Mouse (Mus musculus): ENCODE results near the gene Kalrn.
"Not testable (repeated sequence)": the region's sequence is repeated elsewhere in the genome, so short reads cannot be mapped to it uniquely, and the experiment has no call there.

The Kalrn gene

DNA sequence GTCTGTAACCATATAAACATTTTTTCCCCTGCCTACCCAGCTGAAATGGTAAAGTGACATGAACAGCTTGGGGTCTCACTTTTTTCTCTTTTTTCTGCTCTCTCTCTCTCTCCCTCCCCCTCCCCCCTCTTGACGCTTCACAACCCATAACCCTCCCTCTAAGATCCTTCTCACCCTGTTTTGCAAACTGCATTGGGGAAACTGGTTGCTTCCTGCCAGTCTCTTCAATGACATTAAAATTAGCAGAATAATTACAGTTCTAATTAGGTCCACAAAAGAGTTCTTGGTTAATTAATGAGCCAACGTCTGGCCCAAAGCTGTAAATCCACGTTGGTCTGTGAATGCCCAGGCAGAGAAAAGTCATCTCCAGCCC, 478.3 kb downstream of the Kalrn start:
- DNase-seq = no peak

DNA sequence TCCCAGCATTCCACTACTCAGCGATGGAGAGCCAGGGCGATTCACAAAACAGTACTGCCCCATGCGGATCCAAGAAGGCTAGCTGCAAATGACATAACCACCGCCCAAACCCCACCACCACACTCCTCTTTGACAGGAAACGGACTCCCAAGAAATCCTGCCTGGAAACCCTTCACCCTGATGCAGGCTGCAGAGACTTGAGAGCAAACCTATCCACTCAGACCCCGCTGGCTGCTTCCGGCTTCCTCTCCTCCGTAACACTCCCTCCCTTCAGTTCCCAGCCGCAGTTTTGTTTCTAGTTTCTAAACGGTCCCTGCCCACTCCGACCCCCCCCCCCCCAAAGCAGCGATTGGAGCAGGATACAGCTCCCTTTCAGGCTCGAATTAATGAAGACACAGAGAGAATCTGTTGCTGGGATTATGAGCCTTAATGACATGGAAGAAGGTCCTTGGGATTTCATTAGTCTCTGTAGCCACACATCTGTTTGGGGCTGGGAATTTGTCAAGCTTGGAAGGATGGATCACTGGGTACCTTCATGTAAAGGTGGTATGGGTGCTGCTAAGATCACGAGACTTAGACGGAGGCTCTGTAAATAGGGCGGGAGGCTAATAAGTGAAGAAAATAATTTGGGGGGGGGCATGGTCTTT, 478.8 kb downstream of the Kalrn start:
- DNase-seq = peak; percentile 38

DNA sequence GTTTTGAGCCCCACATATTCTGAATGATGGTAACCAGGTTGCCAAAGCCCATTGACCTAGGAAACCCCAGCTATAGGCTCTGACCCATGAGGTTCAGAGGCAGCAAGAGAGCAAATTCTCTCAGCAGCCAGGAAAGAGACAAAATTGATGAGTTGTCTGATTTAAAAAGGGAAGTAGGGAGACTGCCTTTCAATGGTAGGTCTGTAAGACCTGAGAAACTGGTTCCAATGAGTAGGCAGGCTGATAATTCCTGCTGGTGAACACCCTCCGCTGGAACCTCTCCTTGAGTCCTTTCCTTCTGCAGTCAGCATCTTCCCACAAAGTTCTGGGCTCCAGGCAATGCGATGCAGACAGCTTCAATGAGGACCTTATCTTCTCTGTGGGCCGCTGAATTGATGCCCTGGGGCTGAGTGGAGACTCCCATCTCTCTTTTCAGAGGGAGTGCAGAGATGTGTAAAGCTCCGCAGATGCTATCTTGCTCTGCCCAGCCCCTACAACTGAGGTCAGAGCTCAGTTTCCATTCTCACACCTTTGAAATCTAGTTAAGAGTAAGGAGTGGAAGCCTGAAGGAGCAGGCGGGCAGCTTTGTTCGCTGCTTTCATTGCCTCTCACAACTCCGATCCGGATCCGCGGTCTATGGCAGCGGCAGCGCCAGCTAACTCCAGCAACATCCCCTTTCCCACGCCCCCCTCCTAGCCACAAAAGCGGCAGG, 479.4 kb downstream of the Kalrn start:
- DNase-seq = no peak

DNA sequence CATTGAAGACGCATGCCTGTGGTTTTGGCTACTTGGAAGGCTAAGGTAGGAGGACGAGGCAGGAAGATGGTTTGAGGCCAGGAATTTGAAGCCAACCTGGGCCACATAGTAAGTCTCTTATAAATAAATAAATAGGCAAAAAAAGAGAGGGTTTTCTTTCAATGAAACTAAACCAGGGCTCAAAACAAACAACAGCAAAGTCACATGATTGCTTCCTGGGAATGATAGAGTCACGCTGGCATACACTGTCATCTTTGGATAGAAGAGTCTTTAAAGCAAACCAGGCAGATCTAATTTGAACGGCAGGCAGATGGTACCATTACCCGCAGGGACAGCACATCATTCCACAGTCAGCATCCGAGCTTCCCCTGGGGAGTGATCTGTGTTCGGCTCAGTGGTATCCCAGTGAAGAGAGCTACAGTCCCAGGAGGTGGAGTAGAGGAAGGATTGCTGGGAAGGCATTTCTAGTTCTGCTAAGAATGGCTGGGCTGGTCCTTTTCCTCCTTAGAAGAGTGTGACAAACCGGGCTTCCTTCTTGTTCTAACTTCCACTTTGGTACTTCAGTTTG, 483.7 kb downstream of the Kalrn start:
- DNase-seq = no peak

DNA sequence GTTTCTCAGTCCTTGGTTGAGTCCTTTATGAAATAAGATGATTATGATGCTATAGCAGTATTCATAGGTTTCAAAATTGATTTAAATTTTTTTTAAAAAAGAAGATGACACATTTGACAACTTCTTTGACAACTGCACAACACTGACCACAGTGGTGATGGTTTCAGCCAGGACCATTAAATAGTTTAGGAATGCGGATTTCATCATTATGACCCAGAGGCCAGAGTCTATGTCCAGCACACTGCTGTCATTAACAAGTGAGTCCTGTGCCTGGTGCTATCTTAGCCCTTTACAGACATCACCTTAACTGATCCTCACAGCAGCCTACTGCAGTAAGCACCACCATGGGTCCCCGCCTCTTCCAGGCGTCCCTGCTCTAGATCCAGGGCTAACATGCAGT, 484.3 kb downstream of the Kalrn start:
- DNase-seq = no peak

DNA sequence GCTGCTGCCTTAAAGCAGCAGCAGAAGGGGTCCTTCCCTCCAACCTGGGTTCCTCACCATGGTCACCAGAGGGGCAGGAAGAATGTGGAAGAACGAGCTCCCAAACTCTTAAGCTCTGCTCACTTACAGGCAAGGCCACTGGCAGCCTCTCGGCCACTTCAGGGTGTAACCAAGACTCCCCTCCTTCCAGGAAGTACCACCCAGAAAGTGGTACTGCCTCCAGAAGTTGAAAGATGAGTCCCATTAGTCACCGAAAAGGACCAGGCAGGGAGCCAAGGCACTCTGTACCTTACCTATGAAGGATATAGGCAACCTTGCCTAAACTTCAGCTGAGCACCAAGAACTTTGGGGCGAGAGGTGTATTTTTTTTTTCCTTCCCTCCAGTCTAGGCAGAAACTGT, 485.0 kb downstream of the Kalrn start:
- peak; percentile 16 for DNase-seq

DNA sequence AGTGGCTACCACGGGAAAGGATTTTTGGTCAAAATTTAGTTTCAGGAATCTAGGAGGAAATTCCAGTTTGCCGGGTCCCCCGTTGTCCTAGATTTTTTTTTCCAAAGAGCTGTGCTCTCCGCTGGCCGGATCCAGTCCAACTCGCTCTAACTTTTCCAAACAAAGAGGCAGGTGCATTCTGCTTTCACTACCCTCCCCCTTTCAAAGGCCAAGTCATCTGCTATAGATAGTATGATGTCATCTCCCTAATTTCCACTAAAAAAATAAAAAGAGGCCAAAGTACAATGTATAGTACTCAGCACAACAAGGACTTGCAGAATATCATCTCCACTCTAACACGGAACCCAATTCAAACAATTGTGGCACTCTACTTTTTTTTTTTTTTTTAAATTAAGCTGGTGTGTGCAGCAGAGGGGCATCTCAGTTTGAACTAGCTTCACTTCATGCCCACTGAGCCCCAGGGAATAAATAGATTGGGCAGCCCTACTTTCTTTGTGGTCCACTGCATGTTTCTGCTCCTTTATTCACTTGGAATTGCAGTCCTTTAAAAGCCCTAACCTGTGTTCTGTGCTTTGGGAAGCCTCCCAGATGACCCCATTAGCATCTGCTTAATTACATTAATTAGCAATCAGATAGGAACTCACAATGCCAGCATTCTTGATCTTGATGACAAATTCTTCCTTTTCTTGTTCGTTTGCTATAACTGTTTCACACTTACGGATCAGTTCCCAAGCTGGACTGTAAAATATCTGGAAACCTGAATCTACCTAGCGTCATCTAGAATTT, 489.0 kb downstream of the Kalrn start:
- no peak for DNase-seq

DNA sequence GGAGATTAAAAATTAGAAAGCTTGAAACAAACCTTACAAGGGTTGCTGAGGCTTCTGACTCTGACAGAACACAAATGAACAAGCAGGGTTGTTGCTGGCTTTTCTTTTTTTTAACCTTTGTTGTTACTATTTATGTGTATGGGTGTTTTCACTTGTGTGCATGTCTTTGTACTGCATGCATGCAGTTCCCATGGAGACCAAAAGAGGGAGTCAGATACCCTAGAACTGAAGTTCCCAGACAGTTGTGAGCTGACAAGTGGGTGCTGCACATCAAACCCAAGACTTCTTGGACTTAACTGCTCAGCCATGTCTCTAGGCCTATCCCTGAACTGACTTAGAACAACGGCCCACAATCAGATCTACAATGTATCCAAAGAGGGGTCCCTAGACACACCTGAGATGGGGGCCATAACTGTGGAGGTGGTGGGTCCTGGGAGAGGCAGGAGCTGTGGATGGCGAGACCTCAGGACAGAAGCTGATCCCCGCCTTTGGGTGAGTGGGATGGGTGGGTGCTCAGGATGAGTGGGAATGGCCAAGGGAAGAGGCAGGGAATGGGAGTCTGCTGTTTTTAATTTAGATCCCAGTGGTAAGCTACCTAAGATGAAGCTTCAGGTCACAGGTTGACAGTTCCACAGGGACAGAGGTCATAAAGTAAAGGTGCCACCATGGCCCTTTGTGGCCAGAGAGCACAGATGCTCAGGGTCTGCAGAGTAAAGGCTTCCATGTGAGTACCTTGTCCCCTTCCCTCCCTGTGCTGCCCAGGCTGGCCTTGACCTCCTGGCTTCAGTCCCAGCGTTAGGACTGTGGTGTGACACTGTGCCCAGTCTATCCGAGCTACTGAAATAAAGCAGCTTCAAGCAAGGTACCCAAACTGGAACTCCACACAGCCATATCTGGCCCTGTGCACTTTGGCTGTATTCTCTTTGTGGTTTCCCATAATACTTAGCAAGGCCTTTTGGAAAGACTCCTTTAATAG, 490.6 kb downstream of the Kalrn start:
- no peak for DNase-seq

DNA sequence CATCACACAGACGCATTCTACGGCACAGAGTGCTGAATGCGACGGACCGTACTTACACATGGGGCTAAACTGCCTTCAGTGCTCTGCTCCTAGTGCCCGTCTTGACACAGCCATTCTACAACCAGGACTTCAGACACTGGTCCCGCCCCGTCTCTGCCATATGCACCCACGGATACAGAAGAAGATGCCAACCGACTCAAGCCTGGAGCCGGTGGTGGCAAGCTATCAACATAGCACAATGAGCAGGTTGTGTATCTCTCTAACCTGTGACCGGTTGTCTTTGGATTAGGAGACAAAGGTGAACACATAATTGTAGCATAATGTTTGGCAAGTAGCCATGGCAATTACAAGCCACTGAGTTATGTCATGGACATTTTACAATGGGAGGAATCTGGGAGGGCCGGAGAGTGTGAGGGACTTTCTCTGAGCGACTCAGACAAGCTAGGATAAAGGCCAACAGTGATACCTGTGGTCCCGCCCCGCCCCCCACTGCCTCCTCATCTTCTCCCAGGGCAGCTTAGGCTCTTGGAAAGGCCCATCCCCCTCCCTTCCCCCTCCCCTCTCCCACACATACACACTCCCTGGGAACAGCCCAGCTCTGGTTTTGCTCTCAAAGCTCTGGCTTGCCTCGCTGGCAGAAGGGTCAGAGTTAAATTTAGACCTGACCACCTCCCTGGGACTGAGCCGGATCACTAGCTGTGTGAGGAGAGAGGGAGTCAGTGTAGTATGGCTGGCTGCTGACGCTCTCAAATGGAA, 491.5 kb downstream of the Kalrn start:
- DNase-seq = no peak

DNA sequence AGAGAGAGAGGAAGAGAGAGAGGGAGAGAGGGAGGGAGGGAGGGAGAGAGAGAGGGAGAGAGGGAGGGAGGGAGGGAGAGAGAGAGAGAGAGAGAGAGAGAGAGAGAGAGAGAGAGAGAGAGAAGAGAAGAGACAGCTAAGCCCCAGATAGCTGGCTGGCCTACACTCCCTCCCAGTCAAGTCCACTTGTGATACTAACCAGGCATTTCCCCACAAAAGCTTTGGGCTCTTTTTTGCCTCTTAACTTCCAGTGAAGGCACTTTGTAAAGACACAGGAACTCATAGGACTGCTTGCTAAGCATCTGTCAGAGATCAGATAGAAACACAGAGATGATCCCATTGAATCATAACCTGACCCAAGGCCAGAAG, 492.0 kb downstream of the Kalrn start:
- not testable (repeated sequence) for DNase-seq

DNA sequence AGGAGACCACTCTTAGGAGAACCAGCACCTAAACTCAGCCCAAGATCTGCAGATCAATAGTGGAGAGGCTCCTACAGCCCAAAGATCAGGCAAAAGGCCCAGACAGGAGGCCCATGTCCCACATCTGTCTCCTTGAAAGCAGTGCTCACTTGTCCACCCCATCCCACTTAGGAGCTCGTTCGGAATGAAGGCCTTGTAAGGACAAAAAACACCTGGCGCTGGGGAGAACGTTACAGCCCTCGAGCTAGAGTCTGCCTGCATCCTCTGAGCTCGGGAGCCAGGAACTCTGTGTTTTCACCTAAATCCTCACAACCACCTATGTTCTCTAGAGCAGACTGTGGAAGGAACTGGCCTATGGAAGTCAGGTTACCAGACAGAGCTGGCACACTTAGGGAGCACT, 492.5 kb downstream of the Kalrn start:
- no peak for DNase-seq

DNA sequence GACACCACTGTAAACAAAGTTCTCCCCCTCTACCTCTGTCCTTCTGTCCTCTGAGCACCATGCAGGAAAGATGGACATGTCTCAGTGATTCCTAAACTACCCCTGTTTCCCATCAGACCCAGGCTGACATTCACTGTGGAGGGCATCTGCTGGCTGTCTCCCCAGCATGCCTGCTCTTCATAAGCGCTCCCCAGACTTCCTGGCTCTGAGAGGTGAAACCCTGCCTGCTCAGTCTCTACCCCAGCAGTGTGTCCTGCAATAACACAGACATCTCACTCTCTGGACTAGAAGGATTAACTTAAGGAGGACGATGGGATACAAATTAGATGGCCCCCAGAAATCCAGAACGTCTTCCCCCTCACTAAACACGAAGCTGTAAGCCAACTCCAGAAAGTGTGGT, 493.8 kb downstream of the Kalrn start:
- no peak for DNase-seq

DNA sequence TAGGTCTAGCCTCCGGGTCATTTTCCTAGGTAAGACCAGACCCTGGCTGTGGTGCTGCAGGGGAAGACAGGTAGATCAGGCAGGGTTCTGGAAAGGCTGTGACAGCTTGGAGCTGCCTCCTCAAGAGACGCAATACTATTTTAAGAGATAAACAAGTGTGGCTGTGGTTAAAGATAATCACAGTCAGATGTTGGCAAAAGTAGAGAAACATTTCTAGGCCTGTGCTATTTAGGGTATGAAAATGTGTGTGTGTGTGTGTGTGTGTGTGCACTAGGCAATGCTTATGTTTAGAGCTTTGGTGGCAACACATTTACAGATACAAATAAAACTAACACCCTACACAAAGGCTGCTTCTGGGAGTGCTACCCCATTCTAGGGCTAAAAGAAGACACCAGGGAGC, 494.6 kb downstream of the Kalrn start:
- DNase-seq = no peak

DNA sequence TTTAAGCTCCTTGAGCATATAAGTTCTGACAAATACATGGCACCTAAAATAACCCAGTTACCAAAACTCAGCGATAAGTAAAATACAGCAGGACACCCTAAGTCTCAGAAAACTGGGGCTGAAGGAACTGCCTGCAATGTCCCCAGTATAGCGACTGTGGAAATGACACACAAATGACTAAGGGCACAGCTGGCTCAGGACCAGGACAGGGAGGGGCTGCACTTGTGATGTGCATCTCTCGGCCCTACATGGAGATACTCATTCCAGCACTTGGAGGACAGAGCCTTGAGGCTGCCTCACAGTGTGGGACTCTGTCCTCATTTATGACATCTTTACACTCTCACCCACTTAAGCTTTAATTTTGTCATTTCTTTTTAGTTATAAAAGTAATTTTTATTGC, 497.2 kb downstream of the Kalrn start:
- DNase-seq = no peak

DNA sequence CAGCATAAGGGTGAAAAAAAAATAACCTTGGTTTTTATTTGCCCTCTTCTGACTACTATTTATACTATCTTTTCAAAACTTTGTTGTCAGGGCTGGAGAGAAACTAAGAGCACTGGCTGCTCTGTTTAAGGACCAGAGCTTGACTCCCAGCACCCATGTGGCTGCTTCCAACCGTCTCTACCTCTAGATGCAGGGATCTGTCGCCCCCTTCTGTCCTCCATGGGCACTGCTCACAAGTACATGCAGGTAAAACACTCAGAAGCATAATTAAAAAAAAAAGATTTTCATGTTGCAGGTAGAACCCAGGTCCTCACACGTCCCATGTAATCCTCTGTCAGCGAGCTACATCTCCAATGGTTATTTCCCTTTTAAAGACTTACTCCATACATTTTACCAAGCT, 499.4 kb downstream of the Kalrn start:
- no peak for DNase-seq

DNA sequence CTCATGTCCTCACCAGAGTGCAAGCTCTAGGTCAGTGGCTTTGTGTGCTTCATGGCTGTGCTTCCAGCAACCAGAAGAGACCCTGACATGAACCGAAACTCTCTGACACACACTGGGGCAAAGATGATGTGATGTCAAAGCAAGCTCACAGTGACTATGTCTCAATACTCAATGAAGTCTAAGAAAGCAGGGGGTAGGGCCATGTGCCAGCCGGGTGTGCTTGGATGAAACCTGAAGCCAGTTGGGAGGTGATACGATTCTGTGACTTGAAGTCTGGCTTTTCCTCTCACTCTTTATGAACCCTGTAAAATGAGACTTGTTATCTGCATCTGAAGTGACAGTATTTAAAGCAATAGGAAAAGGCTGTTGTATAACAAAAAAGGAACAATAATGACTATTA, 501.2 kb downstream of the Kalrn start:
- DNase-seq = no peak

DNA sequence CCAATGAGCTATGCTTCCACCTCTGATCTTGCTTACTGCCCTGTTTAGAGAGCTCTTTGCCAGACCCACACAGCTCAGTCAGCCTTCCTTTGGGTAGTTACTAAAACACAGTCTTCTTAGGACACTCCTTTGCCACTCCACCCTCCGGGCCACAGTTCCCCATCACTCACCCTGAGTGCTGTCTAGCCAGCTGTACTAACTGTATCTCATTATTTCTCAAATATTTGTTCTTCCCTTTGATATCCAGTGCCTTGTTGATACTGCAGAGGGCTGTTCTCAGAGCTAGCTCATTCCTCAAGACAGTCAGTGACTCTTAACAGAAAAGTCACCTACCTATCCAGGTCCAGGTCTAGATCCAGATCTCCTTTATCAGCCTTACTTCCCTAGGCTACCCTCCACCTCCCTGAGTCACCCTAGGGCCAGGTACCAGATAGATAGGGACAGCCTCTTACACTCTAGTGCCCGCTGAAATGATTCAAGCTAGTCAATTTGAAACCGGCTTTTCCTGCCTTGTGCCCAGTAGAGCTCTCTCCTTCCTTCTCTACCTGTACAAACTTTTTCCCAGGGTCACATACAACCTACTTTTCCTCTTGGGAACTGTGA, 502.0 kb downstream of the Kalrn start:
- DNase-seq = no peak

DNA sequence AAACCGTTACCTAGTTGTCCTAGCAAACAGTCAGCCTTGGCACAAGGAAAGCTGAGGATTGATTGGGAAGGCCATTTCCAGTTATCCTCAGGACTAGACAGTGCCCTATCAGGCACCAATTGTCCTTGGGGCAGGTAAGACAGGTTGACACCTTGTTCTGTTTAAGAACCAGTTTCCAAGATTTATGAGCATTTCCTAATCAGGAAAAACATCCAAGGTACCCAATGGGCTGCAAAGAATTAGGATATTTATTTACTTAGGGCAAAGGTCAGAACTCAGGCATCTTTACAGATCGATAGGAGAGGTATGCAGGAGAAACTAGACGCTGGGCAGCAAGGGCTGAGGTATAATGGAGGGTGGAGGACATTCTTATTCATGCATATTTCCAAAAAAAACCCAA, 503.9 kb downstream of the Kalrn start:
- DNase-seq = no peak

DNA sequence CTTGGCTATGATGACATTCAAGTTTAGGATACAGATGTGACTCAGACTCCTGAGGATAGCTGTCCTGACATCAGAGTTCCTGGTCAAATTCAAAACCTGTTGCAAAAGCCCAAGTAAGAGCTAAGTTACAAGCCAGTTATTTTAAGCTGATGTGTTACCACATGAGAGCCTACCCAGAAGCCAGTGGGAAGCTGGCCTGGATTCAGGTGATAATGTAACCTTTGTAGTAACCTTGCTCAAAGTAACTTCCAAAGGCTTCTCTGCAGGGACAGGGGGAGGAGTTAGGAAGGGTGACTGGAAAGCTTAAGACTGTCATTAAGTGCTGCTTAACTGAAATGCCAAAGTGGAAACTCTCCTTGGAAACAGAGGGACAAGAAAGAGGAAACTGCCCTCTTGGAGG, 506.4 kb downstream of the Kalrn start:
- peak; percentile 22 for DNase-seq

DNA sequence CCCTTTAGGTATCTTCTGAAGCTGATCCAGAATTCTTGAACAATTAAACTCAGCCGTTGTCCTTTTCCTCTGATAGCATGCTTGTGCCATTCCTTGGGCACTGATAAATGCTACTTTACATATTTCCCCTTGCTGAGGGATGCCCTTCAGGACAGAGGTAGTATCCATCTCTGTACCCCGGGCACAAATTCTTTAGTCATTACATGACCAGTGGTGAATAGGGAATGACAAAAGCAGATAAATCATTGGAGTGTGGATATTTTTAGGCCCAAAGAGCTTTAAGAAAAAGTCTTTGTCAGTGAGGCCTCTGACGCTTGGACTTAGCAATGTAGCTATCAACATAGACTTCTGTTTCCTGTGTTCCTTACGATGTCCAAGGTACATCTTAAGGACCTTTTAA, 507.0 kb downstream of the Kalrn start:
- no peak for DNase-seq

DNA sequence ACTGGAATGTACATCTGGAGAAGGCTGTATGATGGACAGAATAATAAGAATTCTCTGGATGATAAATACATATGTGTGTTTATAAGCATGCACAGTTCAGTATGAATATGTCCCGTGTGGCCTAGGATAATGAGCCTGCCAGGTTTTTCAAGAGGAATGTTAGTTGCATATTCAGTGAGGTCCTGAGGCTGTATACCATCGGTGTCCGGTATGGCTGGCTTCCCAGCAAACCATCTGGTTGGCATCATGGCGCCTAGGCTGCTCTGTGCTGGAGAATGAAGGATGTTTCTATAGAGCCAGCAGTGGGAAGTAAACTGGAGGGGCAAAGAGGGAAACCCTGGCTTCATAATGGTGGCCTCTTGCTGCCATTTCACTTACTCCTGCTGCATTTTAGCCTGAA, 510.0 kb downstream of the Kalrn start:
- DNase-seq = no peak

DNA sequence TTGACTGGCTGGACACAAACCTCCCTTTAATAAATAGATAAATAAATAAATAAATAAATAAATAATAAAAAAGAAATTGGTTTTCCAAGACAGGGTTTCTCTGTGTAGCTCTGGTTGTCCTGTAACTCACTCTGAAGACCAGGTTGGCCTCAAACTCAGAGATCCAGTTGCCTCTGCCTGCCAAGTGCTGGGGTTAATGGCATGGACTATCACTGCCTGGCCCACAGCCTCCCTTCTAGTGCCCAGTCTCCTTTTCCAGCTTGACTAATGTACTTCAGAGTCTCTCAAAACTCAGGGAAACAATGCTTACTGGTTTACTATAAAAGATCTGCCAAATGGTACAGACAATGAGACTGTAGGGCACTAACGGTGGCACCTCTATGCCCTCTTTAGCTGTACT, 511.7 kb downstream of the Kalrn start:
- DNase-seq = no peak

All from lung, postnatal 14 days (tissue).